28 mouse cellular contexts compared by ENCODE assay signal in genomic region chr19:38236526-38236925, GRCm38 (mm10). TPM values are rescaled to one million over a fixed set of nuclear protein-coding genes. Genes with fewer than 3 reads are reported as not detected.
DNase-seq lines count a peak whose midpoint lies in the region; ATAC-seq and TF ChIP-seq lines count a peak whose summit lies in the region.
"Had no signal": no experiment of that assay in that cellular context is flagged by ENCODE, and none has a peak within 500 bp of the region (broad histone marks: within the 10 kb centered on the region; RNA-seq: fewer than 3 reads in every experiment).

No protein-coding gene starts in this region.

- peak overlapping the region; percentile 61 for H3K4me3 ChIP-seq in testis, adult 2 months (ENCODE audit: control insufficient read depth, low read depth, low read length)
- H3K4me3 ChIP-seq in stomach, postnatal 0 days (ENCODE audit: low read depth, low read length): no peak overlapping the region
- H3K4me3 ChIP-seq: embryonic facial prominence, embryonic 10.5 days; embryonic facial prominence, embryonic 13.5 days; erythroblast, embryonic 14.5 days; forebrain, embryonic 12.5 days; forebrain, embryonic 15.5 days; hindbrain, embryonic 10.5 days; hindbrain, embryonic 13.5 days; intestine, embryonic 15.5 days had no signal

- H3K4me2 ChIP-seq in stomach, postnatal 0 days (replicated peaks; ENCODE audit: low read depth): no peak overlapping the region
- H3K4me2 ChIP-seq: embryonic facial prominence, embryonic 13.5 days; forebrain, embryonic 12.5 days; forebrain, embryonic 15.5 days; heart, embryonic 11.5 days; hindbrain, embryonic 13.5 days; intestine, embryonic 15.5 days had no signal

- no peaks in the 10 kb centered on the region for H3K36me3 ChIP-seq in testis, adult 2 months (ENCODE audit: control insufficient read depth, insufficient read depth, low read length)
- H3K36me3 ChIP-seq in stomach, postnatal 0 days (ENCODE audit: control insufficient read depth, insufficient read depth, low read length): no peaks in the 10 kb centered on the region
- H3K36me3 ChIP-seq: embryonic facial prominence, embryonic 10.5 days; embryonic facial prominence, embryonic 13.5 days; forebrain, embryonic 12.5 days; forebrain, embryonic 15.5 days; G1E; hindbrain, embryonic 10.5 days; hindbrain, embryonic 13.5 days; intestine, embryonic 15.5 days had no signal

- peaks cover 6% of the 10 kb centered on the region for H3K4me1 ChIP-seq in testis, adult 2 months (ENCODE audit: control insufficient read depth, insufficient read depth, low read length)
- H3K4me1 ChIP-seq in stomach, postnatal 0 days (replicated peaks; ENCODE audit: control insufficient read depth, insufficient read depth): no peaks in the 10 kb centered on the region
- H3K4me1 ChIP-seq: embryonic facial prominence, embryonic 13.5 days had no signal

- TF ChIP-seq EP300 in stomach, postnatal 0 days (optimal IDR thresholded peaks at IDR 0.05): no peak

- TF ChIP-seq CTCF in testis, adult 2 months (IDR thresholded peaks at IDR 0.05; ENCODE audit: control insufficient read depth, insufficient read depth, insufficient replicate concordance, low read depth, low read length): no peak
- TF ChIP-seq CTCF in stomach, postnatal 0 days (IDR thresholded peaks at IDR 0.05; ENCODE audit: low read depth): no peak

- WGBS in stomach, postnatal 0 days: 63% methylated on average over 5 of the region's 5 CpGs

- no peaks in the 10 kb centered on the region for H3K27me3 ChIP-seq in testis, adult 2 months (ENCODE audit: control insufficient read depth, insufficient read depth, low read length)
- H3K27me3 ChIP-seq in stomach, postnatal 0 days (ENCODE audit: control insufficient read depth, insufficient read depth, low read length): no peaks in the 10 kb centered on the region
- H3K27me3 ChIP-seq: embryonic facial prominence, embryonic 13.5 days; forebrain, embryonic 12.5 days; forebrain, embryonic 15.5 days; hindbrain, embryonic 13.5 days; intestine, embryonic 15.5 days had no signal

- H3K9me3 ChIP-seq in stomach, postnatal 0 days (ENCODE audit: control insufficient read depth, low read length): no peaks in the 10 kb centered on the region
- H3K9me3 ChIP-seq: embryonic facial prominence, embryonic 10.5 days; embryonic facial prominence, embryonic 13.5 days; forebrain, embryonic 12.5 days; forebrain, embryonic 15.5 days; G1E; hindbrain, embryonic 10.5 days; hindbrain, embryonic 13.5 days; intestine, embryonic 15.5 days had no signal

- no peak for ATAC-seq in stomach, postnatal 0 days (ENCODE audit: low FRiP score, low TSS enrichment)
- ATAC-seq: activated CD4-positive, CD25-positive, alpha-beta regulatory T cell, adult 4 months; forebrain, embryonic 15.5 days; hindbrain, embryonic 16.5 days; intestine, embryonic 15.5 days; Patski had no signal

- TF ChIP-seq POLR2A in testis, adult 2 months (IDR thresholded peaks at IDR 0.05; ENCODE audit: control insufficient read depth, low read depth, low read length): no peak

- peak; percentile 46 to 50 for DNase-seq in cerebellum, postnatal 10 days
- no peak for DNase-seq in cerebellum, adult 9-10 months
- DNase-seq in testis, postnatal 14 days (ENCODE audit: low spot score): no peak
- peak; percentile 96 for DNase-seq in R1 (ENCODE audit: low read depth, low spot score)
- DNase-seq in stomach, postnatal 0 days (ENCODE audit: low spot score): peak; percentile 10
- DNase-seq in embryo, embryonic 11 days: no peak
- DNase-seq in liver: no peak
- DNase-seq: adrenal gland, adult 8-10 months; adrenal gland, postnatal 25 days; cerebellum, adult 8-10 months; gastrocnemius, postnatal 10 days; gastrocnemius, postnatal 36 days; heart, postnatal 36 days had no signal

- no peak overlapping the region for H3K9ac ChIP-seq in stomach, postnatal 0 days (ENCODE audit: low read length)
- H3K9ac ChIP-seq: embryonic facial prominence, embryonic 13.5 days; forebrain, embryonic 12.5 days; forebrain, embryonic 15.5 days; hindbrain, embryonic 13.5 days; intestine, embryonic 15.5 days had no signal

- H3K27ac ChIP-seq in testis, adult 2 months (ENCODE audit: control insufficient read depth, insufficient read depth, low read depth, low read length): no peak overlapping the region
- H3K27ac ChIP-seq in stomach, postnatal 0 days (replicated peaks): no peak overlapping the region
- H3K27ac ChIP-seq: embryonic facial prominence, embryonic 10.5 days; embryonic facial prominence, embryonic 13.5 days; forebrain, embryonic 12.5 days; hindbrain, embryonic 10.5 days; intestine, embryonic 15.5 days had no signal

RNA-seq across cellular contexts. Expression of gene Fra10ac1, which starts 12.6 kb away (rescaled TPM):
- 6.0 and 7.1 TPM in 2 replicates for polyA plus RNA-seq in testis, adult 2 months (2012; rRNA removed)
- 22.7 and 22.8 TPM in 2 replicates for polyA plus RNA-seq in stomach, postnatal 0 days (2015; fragmentation: Nextera tagmentation; extraction: Ambion mirVana)

RNA-seq across cellular contexts. Expression of gene Lgi1, which starts 27.8 kb away (rescaled TPM):
- polyA plus RNA-seq in testis, adult 2 months (2012; rRNA removed): 0.08 and 0.10 TPM in 2 replicates
- 1.0 and 2.1 TPM in 2 replicates for polyA plus RNA-seq in stomach, postnatal 0 days (2015; fragmentation: Nextera tagmentation; extraction: Ambion mirVana)
- polyA plus RNA-seq: activated CD4-positive, CD25-positive, alpha-beta regulatory T cell, adult 4 months; erythroblast, embryonic 14.5 days; G1E; heart, postnatal 0 days had no signal

Comparison
In these comparisons a context has a peak if more than half of its experiments do, and no peak if none do; other contexts are left out.
1. DNase-seq: peak in cerebellum, postnatal 10 days (2 of 2), R1 (single experiment) and stomach, postnatal 0 days (single experiment); none in cerebellum, adult 9-10 months (single experiment), testis, postnatal 14 days (single experiment), embryo, embryonic 11 days (single experiment) and liver (single experiment).